Mouse (Mus musculus) kidney, embryonic 16.5 days (tissue): ENCODE measurements around the gene Cpvl. TPM values are rescaled to one million over a fixed set of nuclear protein-coding genes. Genes with fewer than 3 reads are reported as not detected.

Experiments
- ATAC-seq: fragments of 200-750 bp; cut with Nextera tagmentation; 2 replicates; pipeline ENCODE4 v1.8.0; 2017; ENCODE audit warnings: moderate TSS enrichment; ENCODE audit not compliant: low FRiP score, low TSS enrichment
- H3K27ac ChIP-seq: fragments of 300-500 bp; sonication (generic); 2 replicates; pipeline ENCODE4 v1.5.1; 2014; ENCODE audit warnings: low read length
- H3K27me3 ChIP-seq: fragments of 300-500 bp; sonication (generic); 2 replicates; pipeline ENCODE4 v1.6.1; 2014; ENCODE audit warnings: low read length, control low read depth, mixed read lengths; ENCODE audit not compliant: insufficient read depth
- H3K36me3 ChIP-seq: fragments of 300-500 bp; sonication (generic); 2 replicates; pipeline ENCODE4 v1.6.1; 2014; ENCODE audit warnings: low read length, control low read depth, mixed read lengths; ENCODE audit not compliant: insufficient read depth
- H3K4me1 ChIP-seq: fragments of 300-500 bp; sonication (generic); 2 replicates; pipeline ENCODE4 v1.6.1; 2014; ENCODE audit warnings: low read length, control low read depth, mixed read lengths; ENCODE audit not compliant: insufficient read depth
- H3K4me2 ChIP-seq: fragments of 300-500 bp; sonication (generic); replicated peaks from 2 replicates; pipeline ENCODE4 v1.6.1; 2014; ENCODE audit warnings: low read depth, low read length
- H3K4me3 ChIP-seq: fragments of 300-500 bp; sonication (generic); 2 replicates; pipeline ENCODE4 v1.5.1; 2014; ENCODE audit warnings: mild to moderate bottlenecking, low read length
- H3K9ac ChIP-seq: fragments of 300-500 bp; sonication (generic); replicated peaks from 2 replicates; pipeline ENCODE4 v1.6.1; 2014; ENCODE audit warnings: low read length
- H3K9me3 ChIP-seq: fragments of 300-500 bp; sonication (generic); 2 replicates; pipeline ENCODE4 v1.6.1; 2016; ENCODE audit warnings: low read length, control low read depth
- WGBS: fragments of 180-500 bp; shearing (Covaris S2); extraction: QIAGEN DNeasy Blood & Tissue Kit; methylation state at CpG from one replicate; pipeline ENCODE4 v1.1.7; 2014; 5-methylcytosine and 5-hydroxymethylcytosine counted together
- polyA plus RNA-seq: library from polyadenylated mRNA; unstranded; fragments of >200 nt; fragmentation: Nextera tagmentation; extraction: Ambion mirVana; gene quantifications from 2 replicates; pipeline ENCODE4 v1.2.1, GENCODE M21; 2015

Cpvl gene
- polyA plus RNA-seq, 1 experiment from 2014 or later = 0.35 TPM

DNA sequence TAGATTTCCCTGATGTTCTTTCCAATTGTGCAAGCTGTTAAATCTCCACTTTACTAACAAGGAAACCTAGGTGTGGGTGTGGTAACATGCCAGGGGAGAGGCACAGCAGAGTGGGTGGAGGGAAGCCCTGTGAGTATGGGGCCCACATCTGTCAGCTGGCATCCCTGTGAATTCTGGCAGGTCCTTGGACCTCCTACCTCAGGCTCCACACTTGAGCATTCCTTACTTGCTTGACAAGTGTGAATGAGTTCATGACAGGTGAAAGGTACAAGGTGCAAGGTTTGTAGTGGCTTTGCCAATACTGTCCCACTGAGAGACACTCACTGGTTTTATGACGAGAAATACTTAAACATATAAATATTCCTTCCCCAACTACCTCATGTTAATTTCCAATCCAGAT lies 4.4 kb downstream of the Cpvl start:
- Histone ChIP-seq H3K4me2 (no peak overlapping the region), H3K27me3 (no peaks in the 10 kb centered on the region; the same call in 1 of the 2 replicates), H3K9me3 (no peaks in the 10 kb centered on the region), H3K4me1 (peaks cover 9% of the 10 kb centered on the region; the same call in 1 of the 2 replicates), H3K4me3 (no peak overlapping the region), H3K9ac (no peak overlapping the region), H3K36me3 (no peaks in the 10 kb centered on the region), H3K27ac (no peak overlapping the region)
- WGBS = 78% methylated on average over 1 of the region's 1 CpGs
- no peak for ATAC-seq

DNA sequence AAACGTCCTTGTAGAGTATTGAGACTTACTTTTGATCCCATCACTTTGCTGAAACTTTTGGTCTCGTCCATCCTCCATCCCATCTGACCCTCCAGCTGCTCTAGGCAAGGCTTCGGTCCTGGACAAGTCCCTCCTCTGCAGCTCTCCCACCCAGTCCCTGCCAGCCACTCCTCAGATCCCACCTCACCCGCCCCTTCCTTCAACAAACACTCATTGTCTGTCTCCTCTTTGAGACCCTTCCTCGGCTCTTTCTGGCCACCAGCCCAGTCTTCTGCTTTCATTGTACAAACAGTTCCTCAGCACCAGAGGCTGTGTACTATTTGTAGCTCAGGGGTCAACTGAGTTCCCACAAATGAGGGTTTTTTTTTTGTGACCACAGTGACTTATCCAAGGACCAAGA lies 5.0 kb downstream of the Cpvl start:
- H3K27me3 ChIP-seq = no peaks in the 10 kb centered on the region; the same call in 1 of the 2 replicates
- H3K4me2 ChIP-seq = no peak overlapping the region
- no peaks in the 10 kb centered on the region for H3K9me3 ChIP-seq
- peaks cover 11% of the 10 kb centered on the region; the same call in 1 of the 2 replicates for H3K4me1 ChIP-seq
- no peak overlapping the region for H3K4me3 ChIP-seq
- H3K27ac ChIP-seq = no peak overlapping the region
- no peak overlapping the region for H3K9ac ChIP-seq
- ATAC-seq = no peak
- WGBS = 22% methylated on average over 5 of the region's 5 CpGs
- no peaks in the 10 kb centered on the region for H3K36me3 ChIP-seq

DNA sequence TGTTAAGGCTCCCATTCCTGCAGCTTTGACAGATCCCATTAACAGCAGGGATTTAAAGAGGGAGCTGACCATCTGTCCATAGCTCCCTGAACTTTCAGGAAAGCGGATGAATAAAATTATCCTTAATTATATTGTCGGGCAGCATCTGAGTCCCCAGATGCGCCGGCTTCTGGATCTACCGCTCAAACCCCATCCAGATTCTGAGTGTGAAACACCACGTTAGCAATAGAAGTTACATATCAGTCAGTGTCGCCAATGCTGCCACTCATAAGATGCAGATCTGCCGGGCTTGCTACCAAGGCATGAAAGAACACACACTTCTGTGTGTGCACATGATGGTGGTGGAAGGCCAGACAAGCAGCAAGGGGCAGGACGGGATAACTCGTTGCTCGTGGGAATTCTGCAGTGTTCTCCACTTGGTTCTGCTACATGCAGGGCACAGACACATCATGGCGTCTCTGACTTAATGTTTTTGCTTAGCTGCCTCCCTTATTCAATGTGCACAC lies 6.2 kb downstream of the Cpvl start:
- no peak overlapping the region for H3K4me3 ChIP-seq
- peaks cover 15% of the 10 kb centered on the region; the same call in 1 of the 2 replicates for H3K4me1 ChIP-seq
- no peaks in the 10 kb centered on the region; the same call in 1 of the 2 replicates for H3K27me3 ChIP-seq
- ATAC-seq = no peak
- H3K9me3 ChIP-seq = no peaks in the 10 kb centered on the region
- no peak overlapping the region for H3K27ac ChIP-seq
- no peaks in the 10 kb centered on the region for H3K36me3 ChIP-seq
- WGBS = 70% methylated on average over 12 of the region's 12 CpGs
- no peak overlapping the region for H3K9ac ChIP-seq
- H3K4me2 ChIP-seq = no peak overlapping the region

DNA sequence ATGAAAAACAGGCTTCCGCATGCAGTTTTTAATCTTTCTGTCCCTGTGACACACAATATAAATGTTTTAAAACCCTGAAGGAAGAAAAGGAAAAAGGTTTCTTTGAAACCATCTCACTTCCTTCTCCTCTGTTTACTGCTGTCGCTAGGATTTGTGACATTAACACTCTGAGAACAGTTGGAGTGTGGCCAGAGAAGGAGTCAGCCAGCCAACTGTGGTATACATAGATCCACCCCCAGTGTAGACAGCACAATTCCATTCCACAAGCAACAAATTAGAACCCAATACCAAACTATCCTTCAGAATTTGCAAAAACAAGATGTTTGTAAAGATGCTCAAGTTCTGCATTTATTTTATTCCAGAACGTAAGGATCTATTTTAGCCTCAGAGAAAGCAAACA lies 6.7 kb downstream of the Cpvl start:
- Histone ChIP-seq H3K9me3 (no peaks in the 10 kb centered on the region), H3K4me2 (no peak overlapping the region), H3K9ac (no peak overlapping the region), H3K36me3 (no peaks in the 10 kb centered on the region), H3K4me1 (peaks cover 15% of the 10 kb centered on the region; the same call in 1 of the 2 replicates), H3K27ac (no peak overlapping the region), H3K4me3 (no peak overlapping the region), H3K27me3 (no peaks in the 10 kb centered on the region; the same call in 1 of the 2 replicates)
- WGBS = 44% methylated on average over 3 of the region's 3 CpGs
- no peak for ATAC-seq

DNA sequence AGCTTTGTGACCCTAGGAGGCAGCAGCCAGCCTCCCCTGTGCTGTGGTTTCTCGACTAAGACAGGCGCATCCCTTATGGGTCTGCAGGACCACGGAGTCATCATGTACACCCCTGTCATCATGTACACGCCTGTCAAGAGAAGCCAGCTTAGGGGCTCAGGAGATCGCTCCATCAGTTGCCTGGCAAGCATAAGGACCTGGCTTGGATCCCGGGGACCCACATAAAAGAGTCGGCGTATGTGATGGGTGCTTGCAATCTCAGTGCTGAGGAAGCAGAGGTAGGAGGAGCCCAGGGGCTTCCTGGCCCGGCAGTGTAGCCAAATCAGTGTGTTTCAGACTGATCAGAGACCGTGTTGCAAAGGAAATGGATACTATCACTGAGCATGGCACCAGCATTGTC lies 9.4 kb downstream of the Cpvl start:
- Histone ChIP-seq H3K27ac (no peak overlapping the region), H3K9me3 (no peaks in the 10 kb centered on the region), H3K36me3 (no peaks in the 10 kb centered on the region), H3K4me2 (no peak overlapping the region), H3K27me3 (no peaks in the 10 kb centered on the region), H3K4me3 (no peak overlapping the region), H3K9ac (no peak overlapping the region), H3K4me1 (peaks cover 15% of the 10 kb centered on the region; the same call in 1 of the 2 replicates)
- no peak for ATAC-seq
- 77% methylated on average over 10 of the region's 10 CpGs for WGBS

DNA sequence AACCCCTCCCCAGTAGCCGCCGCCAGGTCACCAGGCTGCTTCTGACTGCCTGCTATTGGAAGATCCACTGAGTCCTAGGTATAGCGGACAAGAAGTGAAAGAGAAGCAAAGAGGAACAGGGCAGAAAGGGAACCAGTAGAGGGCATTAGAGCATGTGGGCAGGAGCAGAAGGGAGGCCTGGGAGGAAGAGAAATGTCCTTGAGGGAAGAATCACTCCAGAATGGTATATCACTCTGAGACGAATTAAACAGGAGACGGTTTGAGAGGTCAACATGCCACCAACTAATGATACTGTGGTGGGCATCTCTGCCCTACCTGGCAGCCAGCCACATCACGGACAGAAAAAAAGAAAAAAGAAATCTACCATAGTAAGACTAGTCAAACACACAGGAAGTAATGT lies 9.9 kb downstream of the Cpvl start:
- H3K27ac ChIP-seq = no peak overlapping the region
- no peaks in the 10 kb centered on the region for H3K9me3 ChIP-seq
- no peaks in the 10 kb centered on the region for H3K36me3 ChIP-seq
- H3K27me3 ChIP-seq = no peaks in the 10 kb centered on the region
- WGBS = 81% methylated on average over 6 of the region's 6 CpGs
- no peak overlapping the region for H3K4me3 ChIP-seq
- H3K4me1 ChIP-seq = peaks cover 10% of the 10 kb centered on the region; the same call in 1 of the 2 replicates
- H3K4me2 ChIP-seq = no peak overlapping the region
- no peak for ATAC-seq
- H3K9ac ChIP-seq = no peak overlapping the region

DNA sequence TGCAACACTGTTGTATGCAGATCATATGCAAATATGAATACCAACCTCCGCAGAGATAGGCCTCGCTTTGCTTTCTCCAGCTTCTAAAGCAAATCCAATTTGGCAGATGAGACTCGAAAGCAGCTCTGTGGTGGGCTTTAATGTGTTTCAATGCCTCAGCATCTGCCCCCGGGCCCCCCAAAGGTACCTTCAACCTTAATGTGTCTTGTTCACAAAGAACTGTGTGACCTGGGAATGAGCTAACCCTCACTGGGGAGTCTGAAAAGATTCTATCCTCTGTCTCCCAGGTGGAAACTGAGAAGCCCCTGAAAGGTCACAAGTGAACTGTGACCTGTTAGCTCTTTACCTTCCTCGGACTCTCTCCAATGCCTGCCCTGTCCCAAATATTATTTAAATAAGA lies 11.9 kb downstream of the Cpvl start:
- WGBS = 81% methylated on average over 5 of the region's 5 CpGs
- Histone ChIP-seq H3K9me3 (no peaks in the 10 kb centered on the region), H3K27me3 (no peaks in the 10 kb centered on the region), H3K4me1 (0 out of 2 replicates have a peak, but pooled peaks cover 9% of the 10 kb centered on the region), H3K36me3 (no peaks in the 10 kb centered on the region), H3K27ac (no peak overlapping the region), H3K4me3 (no peak overlapping the region), H3K4me2 (no peak overlapping the region), H3K9ac (no peak overlapping the region)
- no peak for ATAC-seq

DNA sequence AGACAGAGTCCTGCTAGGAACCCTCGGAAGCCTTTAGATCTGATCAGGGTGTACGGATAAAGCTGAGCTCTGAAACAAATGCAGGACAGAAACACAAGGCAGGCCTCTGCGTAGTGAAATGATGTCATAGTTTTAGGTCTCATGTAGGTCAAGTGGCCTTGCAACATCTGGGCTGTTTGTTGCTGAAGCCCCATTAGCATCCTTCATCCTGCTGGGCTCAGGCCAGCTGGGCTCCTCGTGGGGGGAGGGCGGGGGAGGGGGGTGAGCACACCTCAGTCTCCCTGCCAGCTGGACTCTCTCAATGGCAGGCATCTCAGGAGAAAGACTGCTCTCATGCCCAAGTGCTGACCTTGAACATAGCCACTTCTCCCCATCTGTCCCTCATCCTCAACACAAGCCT lies 12.6 kb downstream of the Cpvl start:
- Histone ChIP-seq H3K4me3 (no peak overlapping the region), H3K4me1 (0 out of 2 replicates have a peak, but pooled peaks cover 9% of the 10 kb centered on the region), H3K4me2 (no peak overlapping the region), H3K36me3 (no peaks in the 10 kb centered on the region), H3K9ac (no peak overlapping the region), H3K27me3 (no peaks in the 10 kb centered on the region), H3K27ac (no peak overlapping the region), H3K9me3 (no peaks in the 10 kb centered on the region)
- no peak for ATAC-seq
- 46% methylated on average over 5 of the region's 5 CpGs for WGBS

DNA sequence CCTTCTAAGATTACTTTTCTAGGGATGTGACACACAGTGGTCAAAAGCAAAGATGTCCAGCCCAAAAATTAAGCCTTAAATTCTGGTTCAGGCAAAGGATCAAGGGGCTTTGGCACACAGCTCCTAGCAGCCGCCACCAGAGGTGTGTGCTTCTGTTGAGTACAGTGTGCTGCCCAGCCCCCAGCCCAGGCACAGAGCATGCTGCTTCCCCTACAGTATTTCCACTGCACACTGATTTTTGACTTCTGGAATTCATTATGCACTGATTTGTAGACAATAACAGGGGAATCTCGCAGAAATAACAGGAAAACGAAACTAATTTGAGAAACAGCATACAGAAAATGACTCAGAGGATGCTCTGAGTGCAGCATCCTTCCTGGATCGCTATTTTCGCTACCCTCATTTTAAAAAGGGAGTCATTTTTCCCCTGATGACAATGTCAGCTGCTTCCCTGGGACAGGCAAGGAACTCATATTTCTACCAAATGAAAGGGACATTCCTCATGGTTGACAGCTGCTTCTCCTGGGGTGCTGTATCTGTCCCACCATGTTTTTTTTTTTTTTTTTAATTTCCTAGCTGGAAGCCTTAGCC lies 14.5 kb downstream of the Cpvl start:
- peak; percentile 47; the same call in 1 of the 2 replicates for ATAC-seq
- no peak overlapping the region for H3K4me3 ChIP-seq
- H3K36me3 ChIP-seq = no peaks in the 10 kb centered on the region
- no peak overlapping the region for H3K4me2 ChIP-seq
- 0 out of 2 replicates have a peak, but pooled peaks cover 9% of the 10 kb centered on the region for H3K4me1 ChIP-seq
- no peaks in the 10 kb centered on the region for H3K27me3 ChIP-seq
- H3K27ac ChIP-seq = peak overlapping the region; percentile 47; the same call in 1 of the 2 replicates
- H3K9me3 ChIP-seq = no peaks in the 10 kb centered on the region
- 61% methylated on average over 5 of the region's 5 CpGs for WGBS
- H3K9ac ChIP-seq = no peak overlapping the region

DNA sequence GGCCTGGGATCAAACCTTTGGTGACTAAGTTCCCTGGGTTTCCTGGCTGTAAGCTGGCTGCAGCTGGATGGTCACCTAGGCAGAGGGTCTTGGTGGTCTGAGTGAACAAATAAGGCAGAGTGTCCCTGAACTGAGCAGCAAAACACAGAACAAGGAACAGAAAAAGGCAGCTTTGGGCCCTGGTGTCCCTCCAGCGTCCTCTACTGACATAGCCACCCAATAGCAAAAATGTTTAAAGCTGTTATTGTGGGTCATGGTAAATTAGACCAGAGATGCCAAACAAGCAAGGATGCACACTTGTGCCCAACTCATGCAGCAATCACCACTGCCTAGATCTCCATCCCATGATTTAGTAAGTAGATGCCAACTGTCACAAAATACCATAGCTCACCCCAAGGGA lies 16.5 kb downstream of the Cpvl start:
- H3K4me2 ChIP-seq = no peak overlapping the region
- peaks cover 7% of the 10 kb centered on the region for H3K4me1 ChIP-seq
- H3K4me3 ChIP-seq = no peak overlapping the region
- no peak for ATAC-seq
- H3K27ac ChIP-seq = no peak overlapping the region
- no peak overlapping the region for H3K9ac ChIP-seq
- H3K9me3 ChIP-seq = no peaks in the 10 kb centered on the region
- no peaks in the 10 kb centered on the region for H3K36me3 ChIP-seq
- no peaks in the 10 kb centered on the region for H3K27me3 ChIP-seq
- 96% methylated on average over 1 of the region's 1 CpGs for WGBS
